Mouse (Mus musculus) bone marrow, adult 2 months (tissue): ENCODE data around the gene Adamts14.

Experiments used
- CTCF ChIP-seq: fragments of 200-500 bp; IDR thresholded peaks from 2 replicates; pipeline ENCODE4 v1.5.1; 2011; ENCODE audit warnings: low read length, control low read depth; ENCODE audit not compliant: control insufficient read depth, insufficient read depth
- POLR2A ChIP-seq: fragments of 200-500 bp; IDR thresholded peaks from 2 replicates; pipeline ENCODE4 v1.6.1; 2011; ENCODE audit warnings: low read depth, mild to moderate bottlenecking, control low read depth, low read length, borderline replicate concordance; ENCODE audit not compliant: control insufficient read depth

DNA sequence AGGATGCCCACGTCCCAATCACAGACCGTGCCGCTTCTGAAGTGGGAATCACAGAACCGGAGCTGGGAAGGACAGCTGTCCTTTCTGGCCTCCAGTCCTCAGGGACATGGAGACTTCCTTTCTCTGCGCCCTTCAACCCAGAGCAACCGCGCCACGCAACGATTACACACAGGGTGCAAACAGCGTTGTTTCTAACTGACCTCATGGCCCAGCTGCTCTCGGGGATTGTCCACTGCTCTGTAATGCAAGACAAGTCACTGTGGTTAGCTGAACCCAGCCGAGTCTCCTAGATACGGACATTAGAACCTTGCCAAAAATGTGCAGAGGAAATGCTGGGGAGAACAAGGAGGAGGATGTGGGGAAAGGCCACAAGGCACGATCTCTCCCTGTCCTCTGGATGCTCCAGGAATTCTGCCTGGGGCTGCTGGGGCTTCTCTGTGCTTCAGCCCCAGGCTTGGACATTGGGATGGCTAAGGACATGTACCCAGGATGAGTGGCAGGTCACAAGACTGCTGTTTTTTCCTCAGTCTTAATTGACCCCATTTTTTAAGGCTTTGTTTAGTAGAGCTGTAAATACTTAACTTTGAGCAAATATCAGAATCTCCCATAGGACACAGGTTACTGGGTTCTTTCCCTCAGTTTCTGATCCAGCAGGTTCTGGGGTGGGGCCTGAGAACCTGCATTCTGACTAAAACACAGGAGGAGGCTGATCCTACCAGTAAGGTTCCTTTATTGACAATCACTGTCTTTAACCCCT, 4.9 kb upstream of the Adamts14 start:
- TF ChIP-seq POLR2A (no peak), CTCF (no peak)
